Mouse (Mus musculus) C2C12 (cell line): ENCODE results near the gene 1190002N15Rik.

ENCODE experiments used
- CTCF ChIP-seq: IDR thresholded peaks from one replicate; pipeline ENCODE4 v1.5.1; 2011; ENCODE audit not compliant: control insufficient read depth, insufficient read depth, insufficient read length
- FOSL1 ChIP-seq: IDR thresholded peaks from one replicate; pipeline ENCODE4 v1.8.0; 2011; ENCODE audit warnings: mild to moderate bottlenecking, low read length; ENCODE audit not compliant: poor library complexity, insufficient read depth, severe bottlenecking
- MAX ChIP-seq: IDR thresholded peaks from one replicate; pipeline ENCODE4 v1.6.1; 2011; ENCODE audit warnings: mild to moderate bottlenecking, control low read depth
- MYOD1 ChIP-seq: IDR thresholded peaks from one replicate; pipeline ENCODE4 v1.6.1; 2011; ENCODE audit warnings: low read depth; ENCODE audit not compliant: control insufficient read depth, insufficient read length
- USF1 ChIP-seq: IDR thresholded peaks from one replicate; pipeline ENCODE4 v1.6.1; 2011; ENCODE audit warnings: low read depth, mild to moderate bottlenecking, control low read depth, moderate library complexity

- TF ChIP-seq CTCF (no peak), MAX (no peak), USF1 (no peak), MYOD1 (no peak), FOSL1 (no peak)
Measured at GRCm38 (mm10) chr9:94483291-94483879, 54.5 kb downstream of the 1190002N15Rik start.
